In the genomic region with DNA sequence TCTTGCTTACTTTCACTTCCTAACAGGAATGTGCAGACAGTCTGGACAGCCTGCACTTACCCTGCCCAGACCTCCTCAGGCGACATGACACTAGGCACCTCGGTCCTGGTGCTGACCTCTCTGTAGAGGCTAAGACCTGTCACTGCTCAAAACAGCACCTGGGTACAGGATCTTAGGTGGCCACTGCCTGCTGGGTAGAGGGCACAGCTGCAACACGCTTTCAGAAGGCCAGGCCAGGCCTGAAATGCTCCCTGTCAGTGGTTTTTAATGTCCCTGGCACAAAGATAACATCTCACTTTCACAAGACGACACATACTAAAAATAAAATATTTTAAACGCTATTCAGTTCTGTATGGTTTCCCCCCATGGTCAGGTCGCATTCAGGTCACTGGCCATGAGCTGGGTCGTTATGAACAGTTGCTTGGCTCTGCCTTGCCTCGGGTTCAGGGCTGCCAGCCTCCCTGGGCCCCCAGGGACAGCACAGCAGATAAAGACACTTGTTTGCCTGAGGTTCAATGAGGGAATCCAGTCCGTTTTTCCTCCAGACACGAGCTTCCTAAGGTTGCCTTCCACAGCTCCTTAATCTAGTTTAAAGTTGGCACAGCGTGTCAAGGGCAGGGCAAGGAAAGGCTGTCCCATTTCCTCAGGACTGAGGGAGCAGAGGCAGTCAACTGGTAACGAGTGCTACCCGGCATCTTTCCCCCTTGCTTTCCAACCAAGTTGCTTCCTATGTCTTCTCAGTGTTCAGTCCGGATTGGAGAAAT, we compare ENCODE assay signal across 15 mouse cellular contexts. TPM values are rescaled to one million over a fixed set of nuclear protein-coding genes. Genes with fewer than 3 reads are reported as not detected.
DNase-seq lines count a peak whose midpoint lies in the region; ATAC-seq and TF ChIP-seq lines count a peak whose summit lies in the region.
"Had no signal": no experiment of that assay in that cellular context is flagged by ENCODE, and none has a peak within 500 bp of the region (broad histone marks: within the 10 kb centered on the region; RNA-seq: fewer than 3 reads in every experiment).

No protein-coding gene starts in this region.

- no peaks in the 10 kb centered on the region for H3K36me3 ChIP-seq in heart, adult 2 months (ENCODE audit: control insufficient read depth, insufficient read depth, low read length)
- no peaks in the 10 kb centered on the region; the same call in 1 of the 2 replicates for H3K36me3 ChIP-seq in kidney, postnatal 0 days (ENCODE audit: insufficient read depth, low read length)
- H3K36me3 ChIP-seq in myocyte (ENCODE audit: control insufficient read depth, insufficient read depth): no peaks in the 10 kb centered on the region

- H3K27ac ChIP-seq in heart, adult 2 months: peak overlapping the region; percentile 82
- H3K27ac ChIP-seq in kidney, postnatal 0 days: peak overlapping the region; percentile 10; the same call in 1 of the 2 replicates
- H3K27ac ChIP-seq in brown adipose tissue, adult 24 weeks (replicated peaks; ENCODE audit: low read depth, low read length): peak overlapping the region; percentile 30; the same call in 1 of the 2 replicates
- H3K27ac ChIP-seq: left cerebral cortex, adult 2 months; macrophage had no signal

- ATAC-seq in kidney, postnatal 0 days (replicated peaks; ENCODE audit: low FRiP score, low read depth): no peak
- ATAC-seq: forebrain, embryonic 14.5 days had no signal

- H3K4me3 ChIP-seq in heart, adult 2 months: no peak overlapping the region
- no peak overlapping the region for H3K4me3 ChIP-seq in kidney, postnatal 0 days (replicated peaks; ENCODE audit: low read depth, low read length)
- no peak overlapping the region for H3K4me3 ChIP-seq in brown adipose tissue, adult 24 weeks (ENCODE audit: insufficient read depth, low read depth, low read length)
- H3K4me3 ChIP-seq in myocyte: no peak overlapping the region
- H3K4me3 ChIP-seq: left cerebral cortex, adult 2 months had no signal

- no peak for TF ChIP-seq POLR2A in heart, adult 2 months (IDR thresholded peaks at IDR 0.05; ENCODE audit: insufficient read depth, low read depth, low read length)
- TF ChIP-seq POLR2A in myocyte (IDR thresholded peaks at IDR 0.05; ENCODE audit: insufficient read length, low read depth): no peak

- TF ChIP-seq EP300 in heart, adult 2 months (IDR thresholded peaks at IDR 0.05; ENCODE audit: insufficient read depth, low read depth, low read length): no peak

- no peak overlapping the region for H3K4me2 ChIP-seq in kidney, postnatal 0 days (ENCODE audit: low read length)
- peak overlapping the region; percentile 3 for H3K4me2 ChIP-seq in myocyte (ENCODE audit: low read depth)

- H3K4me1 ChIP-seq in heart, adult 2 months (ENCODE audit: control insufficient read depth, insufficient read depth, low read length): peaks cover 13% of the 10 kb centered on the region
- H3K4me1 ChIP-seq in kidney, postnatal 0 days (replicated peaks; ENCODE audit: insufficient read depth, low read length): peaks cover 22% of the 10 kb centered on the region
- H3K4me1 ChIP-seq in brown adipose tissue, adult 24 weeks (ENCODE audit: control insufficient read depth, insufficient read depth, insufficient read length, low read length): peaks cover 3% of the 10 kb centered on the region

- no peak overlapping the region for H3ac ChIP-seq in myocyte (ENCODE audit: control insufficient read depth, insufficient read length)

- H3K79me2 ChIP-seq in heart, adult 2 months (replicated peaks; ENCODE audit: control insufficient read depth, insufficient read depth, low read length): no peaks in the 10 kb centered on the region
- H3K79me2 ChIP-seq in myocyte (ENCODE audit: control insufficient read depth, insufficient read depth): no peaks in the 10 kb centered on the region

- no peaks in the 10 kb centered on the region for H3K27me3 ChIP-seq in heart, adult 2 months (ENCODE audit: control insufficient read depth, insufficient read depth, low read length)
- H3K27me3 ChIP-seq in kidney, postnatal 0 days (ENCODE audit: insufficient read depth, low read length): no peaks in the 10 kb centered on the region
- no peaks in the 10 kb centered on the region for H3K27me3 ChIP-seq in myocyte (ENCODE audit: control insufficient read depth, insufficient read depth, insufficient read length)

- H3K9me3 ChIP-seq in kidney, postnatal 0 days (replicated peaks; ENCODE audit: low read length): no peaks in the 10 kb centered on the region

- 19% methylated on average over 14 of the region's 14 CpGs for WGBS in heart, adult 2 months
- whole genome bisulfite sequencing in kidney, postnatal 0 days: 16% methylated on average over 14 of the region's 14 CpGs

- intact Hi-C loops in heart, adult 2 months (cut with DNase I): no loop called here
- intact Hi-C loops in heart, postnatal 36 days (cut with DNase I): no loop called here

- H3K9ac ChIP-seq in heart, adult 2 months (ENCODE audit: low read depth, low read length): peak overlapping the region; percentile 65
- H3K9ac ChIP-seq in kidney, postnatal 0 days (ENCODE audit: low read depth, low read length): no peak overlapping the region; the same call in 1 of the 2 replicates

- DNase-seq in heart, adult 2 months: no peak
- DNase-seq in heart, postnatal 36 days: no peak
- DNase-seq in kidney, postnatal 0 days (ENCODE audit: low spot score): no peak
- DNase-seq in kidney, postnatal 14 days: no peak
- DNase-seq in cerebellum, adult 11 months: no peak
- DNase-seq: right cerebral cortex, postnatal 14 days; thymus, postnatal 25 days had no signal

- TF ChIP-seq CTCF in heart, adult 2 months (IDR thresholded peaks at IDR 0.05): no peak
- TF ChIP-seq CTCF in kidney, postnatal 0 days (IDR thresholded peaks at IDR 0.05; ENCODE audit: low read depth): no peak

TF ChIP-seq in myocyte, 11 proteins besides CTCF, POLR2A, EP300 and RAD21:
- peak in 1 of 3 experiments; percentile 17 for TF ChIP-seq MYOD1 (IDR thresholded peaks at IDR 0.05; ENCODE audit: control insufficient read depth in 1 of 3, insufficient read length in 2 of 3, low read depth in 2 of 3)
- TF ChIP-seq CEBPB (IDR thresholded peaks at IDR 0.05; ENCODE audit: insufficient read depth, poor library complexity, severe bottlenecking): no peak
- TF ChIP-seq MYOG (IDR thresholded peaks at IDR 0.05; ENCODE audit: control insufficient read depth in 1 of 3, insufficient read depth in 1 of 3, insufficient read length in 2 of 3, low read depth in 2 of 3): peak in 1 of 3 experiments; percentile 12

RNA-seq across cellular contexts. Expression of gene Gjc1, which starts 27.6 kb away (rescaled TPM):
- 10 to 100 TPM; 19.4 to 23.4 TPM for total RNA-seq in heart, adult 2 months (2021)
- polyA plus RNA-seq in heart, adult 2 months (2012; rRNA removed): 12.9 and 26.4 TPM in 2 replicates
- 10 to 100 TPM; 23.6 to 33.0 TPM for total RNA-seq in heart, postnatal 36 days (2021)
- polyA plus RNA-seq in kidney, postnatal 0 days (2015; fragmentation: Nextera tagmentation; extraction: Ambion mirVana): 44.2 and 47.1 TPM in 2 replicates
- 4.6 and 5.0 TPM in 2 replicates for polyA plus RNA-seq in brown adipose tissue, adult 24 weeks (2012; ENCODE audit: insufficient read depth, insufficient read length, missing spikeins)
- polyA plus RNA-seq in myocyte (2012; fragmentation: generic; extraction: Trizol): 10.3 TPM
- polyA plus RNA-seq: macrophage had no signal

RNA-seq across cellular contexts. Expression of gene Adam11, which starts 30.6 kb away (rescaled TPM):
- 1 to 10 TPM; 3.4 to 4.9 TPM for total RNA-seq in heart, adult 2 months (2021)
- 10.1 and 12.5 TPM in 2 replicates for polyA plus RNA-seq in heart, adult 2 months (2012; rRNA removed)
- 1 to 10 TPM; 4.1 to 6.2 TPM for total RNA-seq in heart, postnatal 36 days (2021)
- polyA plus RNA-seq in kidney, postnatal 0 days (2015; fragmentation: Nextera tagmentation; extraction: Ambion mirVana): 5.9 and 7.7 TPM in 2 replicates
- polyA plus RNA-seq in brown adipose tissue, adult 24 weeks (2012; ENCODE audit: insufficient read depth, insufficient read length, missing spikeins): 0.59 and 1.4 TPM in 2 replicates
- 0.19 TPM for polyA plus RNA-seq in myocyte (2012; fragmentation: generic; extraction: Trizol)

RNA-seq across cellular contexts. Expression of gene Higd1b, which starts 43.8 kb away (rescaled TPM):
- 10 to 100 TPM; 11.0 to 12.2 TPM for total RNA-seq in heart, adult 2 months (2021)
- 15.2 and 21.6 TPM in 2 replicates for polyA plus RNA-seq in heart, adult 2 months (2012; rRNA removed)
- total RNA-seq in heart, postnatal 36 days (2021): 10 to 100 TPM; 12.7 to 17.0 TPM
- polyA plus RNA-seq in kidney, postnatal 0 days (2015; fragmentation: Nextera tagmentation; extraction: Ambion mirVana): 2.9 and 3.0 TPM in 2 replicates
- polyA plus RNA-seq in brown adipose tissue, adult 24 weeks (2012; ENCODE audit: insufficient read depth, insufficient read length, missing spikeins): 8.1 and 20.1 TPM in 2 replicates
- polyA plus RNA-seq in myocyte (2012; fragmentation: generic; extraction: Trizol): not detected
- total RNA-seq: liver, adult 2 months had no signal
- polyA plus RNA-seq: intestine, embryonic 14.5 days; liver, adult 2 months; macrophage; stomach, embryonic 14.5 days had no signal

Comparison
In these comparisons a context has a peak if more than half of its experiments do, and no peak if none do; other contexts are left out.
1. H3K27ac ChIP-seq: peak in every context shown above with its lines; median percentile 82 in heart, adult 2 months; 30 in brown adipose tissue, adult 24 weeks; 10 in kidney, postnatal 0 days.